Mouse (Mus musculus): Measurements from ENCODE around the gene Dlgap4. TPM values are rescaled to one million over a fixed set of nuclear protein-coding genes. Genes with fewer than 3 reads are reported as not detected.

Dlgap4 gene
- total RNA-seq, 2 experiments from 2014 or later: 240 to 258 TPM

DNA sequence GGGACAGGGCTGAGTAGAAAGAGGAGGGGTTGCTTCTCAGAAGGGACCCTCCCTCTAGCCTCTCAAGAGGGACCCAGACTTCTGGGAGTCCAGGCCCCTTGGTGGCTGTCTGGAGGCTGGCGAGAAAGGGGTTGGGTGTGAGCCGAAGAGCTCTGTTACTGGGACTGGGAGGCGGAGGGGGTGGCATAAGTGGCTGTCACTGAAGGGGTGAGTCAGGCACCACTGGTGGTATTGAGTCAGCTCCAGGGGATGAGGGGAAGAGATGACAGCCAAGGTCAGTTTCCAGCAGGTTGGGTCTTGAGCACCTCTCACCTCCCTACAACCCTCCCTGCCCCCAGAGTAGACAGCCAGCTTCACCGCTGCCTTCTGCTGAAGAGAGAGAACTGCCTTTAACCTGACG, 35.9 kb downstream of the Dlgap4 start:
- intact Hi-C loops (cut with DNase I): no loop called here
- DNase-seq (ENCODE audit: extremely low spot score in 1 of 2, low spot score in 2 of 2): no peak

GRCm38 (mm10) chr2:156651019-156651418, 37.5 kb downstream of the Dlgap4 start:
- no peak for DNase-seq (ENCODE audit: extremely low spot score in 1 of 2, low spot score in 2 of 2)
- intact Hi-C loops (cut with DNase I): no loop called here

DNA sequence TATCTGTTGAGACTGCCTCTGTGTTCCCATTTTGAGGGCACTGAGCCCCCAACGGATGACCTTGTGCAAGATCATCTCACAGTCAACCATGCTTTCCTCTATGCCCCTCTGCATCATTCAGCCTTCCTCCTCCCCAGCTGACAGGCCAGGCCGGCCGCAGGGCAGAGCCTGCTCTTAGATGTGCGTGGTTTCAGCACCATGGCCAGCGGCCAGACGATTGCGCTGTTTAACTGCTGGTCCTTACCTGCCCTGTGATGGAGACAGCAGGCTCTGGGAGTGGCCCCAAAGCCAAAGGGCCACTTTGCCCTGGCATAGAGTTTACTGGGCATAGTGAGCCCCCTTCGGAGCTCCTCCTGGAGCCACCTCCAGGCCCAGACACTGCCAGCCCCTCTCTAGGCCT, 39.3 kb downstream of the Dlgap4 start:
- peak in 1 of 2 experiments; percentile 48 for DNase-seq (ENCODE audit: extremely low spot score in 1 of 2, low spot score in 2 of 2)
- intact Hi-C loops (cut with DNase I): no loop called here

DNA sequence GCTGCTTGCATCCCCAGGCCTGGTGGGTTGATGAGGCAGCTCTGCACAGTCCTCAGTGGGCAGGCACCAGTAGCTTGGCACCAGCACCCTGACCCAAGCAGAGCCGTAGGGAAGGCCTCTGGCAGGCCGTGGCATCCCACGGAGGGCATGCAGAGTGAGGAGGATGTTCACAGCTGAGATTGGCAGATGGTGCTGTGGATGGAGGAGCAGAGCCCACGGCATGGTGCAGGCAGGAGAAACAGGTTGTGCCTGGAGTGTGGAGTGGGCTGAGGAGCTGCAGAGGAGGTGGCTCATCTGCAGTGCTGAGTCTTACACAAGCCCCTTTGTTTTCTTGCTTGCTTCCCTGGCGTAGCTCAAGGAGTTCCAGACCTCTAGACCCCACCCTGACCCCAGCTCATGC, 40.6 kb downstream of the Dlgap4 start:
- intact Hi-C loops (cut with DNase I): no loop called here
- DNase-seq (ENCODE audit: extremely low spot score in 1 of 2, low spot score in 2 of 2): no peak

DNA sequence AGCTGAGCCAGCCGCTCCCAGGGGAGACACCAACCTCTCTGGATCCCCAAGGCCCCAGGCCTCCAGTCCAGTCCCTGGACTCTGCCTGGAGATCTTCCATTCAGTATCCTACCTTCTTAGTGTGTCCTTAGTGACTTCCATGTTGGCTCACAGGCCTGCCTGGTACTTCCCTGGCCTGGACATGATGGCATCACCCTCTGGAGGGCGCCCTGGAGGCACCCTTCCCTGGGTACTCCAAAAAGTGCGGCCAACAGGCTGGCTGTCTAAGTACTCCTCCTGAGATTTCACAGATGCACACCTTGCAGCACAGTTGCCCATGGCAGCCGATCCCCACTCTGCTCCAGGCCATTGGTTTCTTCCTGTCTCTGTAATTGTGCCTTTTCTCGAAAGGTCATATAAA, 42.1 kb downstream of the Dlgap4 start:
- no peak for DNase-seq (ENCODE audit: extremely low spot score in 1 of 2, low spot score in 2 of 2)
- intact Hi-C loops (cut with DNase I): no loop called here

DNA sequence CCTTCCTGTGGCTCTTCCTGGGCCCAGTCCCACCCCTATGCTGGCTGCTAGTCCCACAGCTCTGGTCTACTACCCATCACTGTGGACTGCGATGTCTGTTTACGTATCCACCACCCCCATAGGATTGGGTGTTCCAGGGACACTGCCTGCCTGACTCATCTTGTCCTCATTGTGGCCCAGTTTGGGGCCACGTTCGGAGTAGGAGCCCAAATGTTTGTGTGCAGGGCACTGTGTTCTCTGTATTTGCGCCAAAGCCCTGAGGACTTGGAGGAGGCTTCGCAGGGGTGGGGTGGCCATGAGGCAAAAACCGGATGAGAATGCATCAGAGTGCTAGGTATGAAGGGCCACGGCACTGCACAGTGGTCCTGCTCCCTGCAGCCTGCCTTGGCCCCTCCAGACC, 44.0 kb downstream of the Dlgap4 start:
- intact Hi-C loops (cut with DNase I): no loop called here
- no peak for DNase-seq (ENCODE audit: extremely low spot score in 1 of 2, low spot score in 2 of 2)

DNA sequence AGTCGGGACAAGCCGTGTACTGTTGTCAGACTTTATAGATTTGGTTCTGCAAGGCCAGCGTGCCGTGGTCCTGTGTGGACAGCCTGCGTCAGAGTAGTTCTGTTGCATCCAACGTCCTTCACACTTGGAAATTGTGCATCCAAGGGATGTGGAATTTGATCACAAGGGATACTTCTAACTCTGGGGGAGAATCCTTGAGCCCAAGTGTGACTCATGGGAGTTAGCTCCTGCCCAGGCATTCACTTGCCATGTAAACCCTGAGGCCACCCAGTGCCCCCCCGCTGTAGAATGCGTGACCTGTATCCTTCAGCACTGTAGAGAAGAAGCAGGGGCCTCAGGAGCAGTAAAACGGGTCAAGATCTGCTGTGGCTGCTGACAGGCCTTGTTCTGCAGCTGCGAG, 44.7 kb downstream of the Dlgap4 start:
- intact Hi-C loops (cut with DNase I): no loop called here
- DNase-seq (ENCODE audit: extremely low spot score in 1 of 2, low spot score in 2 of 2): no peak

- intact Hi-C loops (cut with DNase I): no loop called here
- peak in 1 of 2 experiments; percentile 72 for DNase-seq (ENCODE audit: extremely low spot score in 1 of 2, low spot score in 2 of 2)
Measured at GRCm38 (mm10) chr2:156658751-156659150, 45.2 kb downstream of the Dlgap4 start.

DNA sequence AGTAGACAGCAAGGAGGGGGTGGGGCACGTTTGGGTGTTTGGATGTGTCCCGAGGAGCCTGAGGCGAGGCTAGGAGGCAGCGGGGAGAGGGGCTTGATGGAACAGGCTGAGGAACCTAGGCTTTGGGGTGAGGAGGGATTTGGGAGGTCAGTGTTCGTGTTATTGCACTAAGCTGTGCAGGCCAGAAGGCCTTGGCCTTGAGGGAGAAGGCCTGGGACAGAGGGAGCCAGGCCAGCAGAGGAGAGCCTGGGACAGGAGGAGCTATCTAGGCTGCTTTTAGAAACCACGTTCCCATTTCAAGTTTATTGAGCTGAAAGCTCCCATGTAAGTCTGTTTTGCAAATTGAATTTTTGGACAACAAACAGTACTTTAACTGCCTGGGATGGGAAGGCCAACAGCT, 46.5 kb downstream of the Dlgap4 start:
- DNase-seq (ENCODE audit: extremely low spot score in 1 of 2, low spot score in 2 of 2): peak in 1 of 2 experiments; percentile 43
- intact Hi-C loops (cut with DNase I): loop anchor here (5.0 kb wide), 1 partner anchor 43 kb away; no protein-coding TSS in a partner anchor

GRCm38 (mm10) chr2:156663162-156663561, 49.7 kb downstream of the Dlgap4 start:
- no peak for DNase-seq (ENCODE audit: extremely low spot score in 1 of 2, low spot score in 2 of 2)
- intact Hi-C loops (cut with DNase I): loop anchor here (5.0 kb wide), 1 partner anchor 46 kb away; no protein-coding TSS in a partner anchor

DNA sequence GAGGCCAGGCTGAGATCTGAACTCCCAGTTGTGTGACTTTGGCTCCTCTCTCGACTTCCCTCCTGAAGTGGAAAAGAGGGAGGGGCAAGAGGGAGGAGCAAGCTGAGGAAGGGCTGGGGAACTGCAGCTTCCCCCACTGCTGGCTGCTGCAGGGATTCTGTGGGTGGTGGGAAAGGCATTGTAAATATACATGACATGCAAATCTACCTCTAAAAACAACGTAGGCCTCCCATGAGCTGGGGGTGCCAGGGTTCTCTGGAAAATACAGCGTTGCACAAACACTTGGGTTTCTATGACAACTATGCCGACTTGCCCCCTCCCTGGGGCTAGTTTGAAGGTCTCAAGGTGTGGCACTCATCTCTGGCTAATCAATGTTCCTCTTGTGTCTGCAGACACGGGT, 50.9 kb downstream of the Dlgap4 start:
- DNase-seq (ENCODE audit: extremely low spot score in 1 of 2, low spot score in 2 of 2): peak in 1 of 2 experiments; percentile 58
- intact Hi-C loops (cut with DNase I): loop anchor here (5.0 kb wide), 1 partner anchor 47 kb away; no protein-coding TSS in a partner anchor

DNA sequence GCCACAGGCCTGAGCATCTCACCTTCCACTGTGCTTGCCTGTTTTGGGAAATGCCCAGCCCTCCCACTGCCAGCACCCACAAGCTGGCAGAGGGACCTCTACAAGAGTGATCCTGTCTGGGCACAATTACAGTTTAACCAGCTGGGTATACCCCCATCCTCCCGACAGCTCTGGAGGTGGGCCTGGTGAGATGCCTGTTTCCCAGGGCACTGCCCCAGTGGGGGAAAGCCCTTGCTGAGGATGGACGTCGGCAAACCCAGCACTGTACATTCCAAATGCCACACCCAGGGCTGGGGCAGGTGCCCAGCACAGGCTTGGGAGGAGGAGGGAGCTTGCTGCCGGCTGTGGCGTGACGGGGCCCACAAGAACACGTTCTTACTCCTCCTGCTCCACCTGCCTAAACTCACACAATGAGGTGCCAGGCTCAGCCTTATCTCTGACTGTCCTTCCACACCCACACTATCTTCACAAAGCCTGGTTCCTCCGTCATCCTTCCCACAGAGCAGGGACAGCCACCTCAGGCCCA, 51.6 kb downstream of the Dlgap4 start:
- DNase-seq (ENCODE audit: extremely low spot score in 1 of 2, low spot score in 2 of 2): no peak
- intact Hi-C loops (cut with DNase I): loop anchor here (5.0 kb wide), 1 partner anchor 48 kb away; no protein-coding TSS in a partner anchor

- DNase-seq (ENCODE audit: extremely low spot score in 1 of 2, low spot score in 2 of 2): no peak
- intact Hi-C loops (cut with DNase I): no loop called here
Measured at GRCm38 (mm10) chr2:156665620-156666196, 52.2 kb downstream of the Dlgap4 start.

GRCm38 (mm10) chr2:156666231-156666630, 52.7 kb downstream of the Dlgap4 start:
- DNase-seq (ENCODE audit: extremely low spot score in 1 of 2, low spot score in 2 of 2): peak; percentile 85 to 87
- intact Hi-C loops (cut with DNase I): no loop called here

- no peak for DNase-seq (ENCODE audit: extremely low spot score in 1 of 2, low spot score in 2 of 2)
- intact Hi-C loops (cut with DNase I): no loop called here
Measured at GRCm38 (mm10) chr2:156667290-156667689, 53.8 kb downstream of the Dlgap4 start.

DNA sequence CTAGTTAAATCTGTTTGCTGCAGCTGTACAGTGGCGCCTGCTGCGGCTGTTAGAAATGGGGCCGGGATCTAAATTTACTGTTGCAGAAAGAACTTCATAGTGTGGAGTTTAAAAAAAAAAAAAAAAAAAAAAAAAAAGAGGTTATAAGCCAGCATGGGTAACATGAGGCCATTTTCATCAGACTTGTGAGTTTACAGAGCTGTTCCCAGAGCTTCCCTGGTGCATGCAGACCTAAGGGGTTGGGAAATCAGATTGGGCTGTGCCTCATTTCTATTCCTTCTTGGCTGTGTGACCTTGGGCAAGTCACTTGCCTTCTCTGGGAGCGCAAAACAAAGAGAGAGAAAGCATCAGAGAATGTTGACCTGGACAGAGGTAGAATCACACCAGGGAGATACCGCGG, 55.1 kb downstream of the Dlgap4 start:
- intact Hi-C loops (cut with DNase I): loop anchor here (2.0 kb wide), 1 partner anchor 34 kb away; no protein-coding TSS in a partner anchor
- DNase-seq (ENCODE audit: extremely low spot score in 1 of 2, low spot score in 2 of 2): no peak

DNA sequence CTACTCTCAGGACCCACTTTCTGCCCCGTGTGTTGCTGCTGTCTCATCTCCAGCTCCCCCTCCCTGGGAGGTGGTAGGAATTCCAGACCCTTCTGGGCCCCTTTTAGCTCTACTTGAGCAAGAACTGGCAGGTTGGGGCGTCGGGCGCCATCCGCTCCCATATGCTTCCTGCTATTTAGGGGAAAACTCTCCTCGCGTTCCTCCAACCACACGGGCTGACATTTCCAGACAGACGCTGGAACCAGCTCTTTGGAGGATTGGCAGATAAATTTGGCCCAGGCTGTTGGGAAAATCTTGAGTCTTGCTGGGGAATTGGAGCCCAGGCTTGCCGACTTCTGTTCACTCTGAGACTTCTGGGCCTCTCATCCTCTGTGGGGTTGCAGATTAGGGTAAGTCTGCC, 59.8 kb downstream of the Dlgap4 start:
- DNase-seq (ENCODE audit: extremely low spot score in 1 of 2, low spot score in 2 of 2): peak; percentile 65 to 82
- intact Hi-C loops (cut with DNase I): no loop called here

DNA sequence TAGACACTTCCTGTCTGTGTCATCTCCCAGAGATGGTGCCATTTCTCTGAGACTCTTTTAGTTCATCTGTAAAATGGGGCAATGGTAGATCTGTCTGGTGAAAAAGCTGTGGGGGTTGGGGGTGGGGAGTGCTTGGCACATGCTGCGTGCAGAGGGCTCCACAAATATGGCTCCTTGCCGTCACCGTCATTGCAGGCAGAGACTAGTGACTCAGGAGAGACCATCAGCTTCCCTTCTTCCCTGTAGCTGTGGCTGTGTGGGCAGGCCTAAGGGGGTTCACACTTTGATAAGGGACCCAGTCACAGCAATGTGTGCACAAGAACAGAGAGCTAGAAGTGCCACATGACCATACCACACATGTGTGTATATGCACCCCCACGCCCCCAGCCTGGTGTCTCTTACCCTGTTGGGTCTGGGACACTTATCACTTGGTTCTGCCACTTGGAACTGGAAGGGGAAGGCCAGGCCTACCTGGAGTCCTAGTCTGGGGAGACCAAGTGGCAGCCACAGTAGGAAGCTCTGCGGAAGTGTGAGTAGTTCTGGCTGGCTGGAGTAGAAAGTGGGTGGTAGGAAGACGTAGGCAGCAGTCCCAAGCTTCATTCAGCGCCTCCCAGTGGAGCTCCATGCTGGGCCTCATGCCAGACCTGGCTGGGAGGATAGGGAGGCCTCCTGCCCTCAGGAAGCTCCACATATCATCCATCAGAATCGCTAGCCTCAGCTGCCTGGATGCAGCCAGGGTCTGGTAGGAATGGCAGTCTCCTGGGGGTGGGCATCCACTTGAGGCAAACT, 60.6 kb downstream of the Dlgap4 start:
- DNase-seq (ENCODE audit: extremely low spot score in 1 of 2, low spot score in 2 of 2): peak in 1 of 2 experiments; percentile 71
- intact Hi-C loops (cut with DNase I): no loop called here

GRCm38 (mm10) chr2:156676885-156677284, 63.4 kb downstream of the Dlgap4 start:
- intact Hi-C loops (cut with DNase I): no loop called here
- no peak for DNase-seq (ENCODE audit: extremely low spot score in 1 of 2, low spot score in 2 of 2)

- DNase-seq (ENCODE audit: extremely low spot score in 1 of 2, low spot score in 2 of 2): no peak
- intact Hi-C loops (cut with DNase I): no loop called here
Measured at GRCm38 (mm10) chr2:156678112-156678511, 64.6 kb downstream of the Dlgap4 start.

Data from left cerebral cortex, postnatal 10 days (tissue).